Mouse (Mus musculus): ENCODE measurements around the gene Qprt. TPM values are rescaled to one million over a fixed set of nuclear protein-coding genes. Genes with fewer than 3 reads are reported as not detected.

Gene Qprt
- 0.80 and 0.81 TPM in 2 replicates for polyA plus RNA-seq (2012; rRNA removed)

GRCm38 (mm10) chr7:127121911-127122270 is at the start of gene Qprt:
Gene Qprt (minus strand): TSS chr7:127122226.
- DNase-seq (ENCODE audit: low spot score): no peak

- no peak for DNase-seq (ENCODE audit: low spot score)
Observed at GRCm38 (mm10) chr7:127166501-127166900, 44.5 kb upstream of the Qprt start.

GRCm38 (mm10) chr7:127165607-127166493 is 43.8 kb upstream of the Qprt start:
- no peak for DNase-seq (ENCODE audit: low spot score)

- DNase-seq (ENCODE audit: low spot score): no peak
Observed at GRCm38 (mm10) chr7:127164002-127164401, 42.0 kb upstream of the Qprt start.

GRCm38 (mm10) chr7:127162546-127162945 is 40.5 kb upstream of the Qprt start:
- no peak for DNase-seq (ENCODE audit: low spot score)

GRCm38 (mm10) chr7:127157548-127157947 is 35.5 kb upstream of the Qprt start:
- DNase-seq (ENCODE audit: low spot score): no peak

GRCm38 (mm10) chr7:127153477-127153876 is 31.5 kb upstream of the Qprt start:
- DNase-seq (ENCODE audit: low spot score): no peak

- DNase-seq (ENCODE audit: low spot score): no peak
Observed at GRCm38 (mm10) chr7:127152464-127152863, 30.4 kb upstream of the Qprt start.

GRCm38 (mm10) chr7:127147901-127148300 is 25.9 kb upstream of the Qprt start:
- no peak for DNase-seq (ENCODE audit: low spot score)

GRCm38 (mm10) chr7:127146267-127146603 is 24.2 kb upstream of the Qprt start:
- no peak for DNase-seq (ENCODE audit: low spot score)

- no peak for DNase-seq (ENCODE audit: low spot score)
Observed at GRCm38 (mm10) chr7:127145387-127146266, 23.6 kb upstream of the Qprt start.

- DNase-seq (ENCODE audit: low spot score): no peak
Observed at GRCm38 (mm10) chr7:127144412-127144811, 22.4 kb upstream of the Qprt start.

- DNase-seq (ENCODE audit: low spot score): no peak
Observed at GRCm38 (mm10) chr7:127142666-127143065, 20.6 kb upstream of the Qprt start.

GRCm38 (mm10) chr7:127142214-127142613 is 20.2 kb upstream of the Qprt start:
- no peak for DNase-seq (ENCODE audit: low spot score)

- DNase-seq (ENCODE audit: low spot score): no peak
Observed at GRCm38 (mm10) chr7:127140623-127141404, 18.8 kb upstream of the Qprt start.

- no peak for DNase-seq (ENCODE audit: low spot score)
Observed at GRCm38 (mm10) chr7:127139562-127139961, 17.5 kb upstream of the Qprt start.

GRCm38 (mm10) chr7:127139100-127139499 is 17.1 kb upstream of the Qprt start:
- DNase-seq (ENCODE audit: low spot score): no peak

- DNase-seq (ENCODE audit: low spot score): no peak
Observed at GRCm38 (mm10) chr7:127137262-127138017, 15.4 kb upstream of the Qprt start, which contains the start of gene Spn. Gene Spn (minus strand): TSS chr7:127137823.

GRCm38 (mm10) chr7:127136181-127137071 is 14.4 kb upstream of the Qprt start:
- no peak for DNase-seq (ENCODE audit: low spot score)

- DNase-seq (ENCODE audit: low spot score): no peak
Observed at GRCm38 (mm10) chr7:127134821-127135447, 12.9 kb upstream of the Qprt start.
